Mouse (Mus musculus) olfactory bulb, adult 2 months (tissue): ENCODE measurements around the gene Luzp1.

Experiments
- CTCF ChIP-seq: fragments of 200-500 bp; IDR thresholded peaks from 2 replicates; pipeline ENCODE4 v1.5.1; 2012; ENCODE audit warnings: low read depth, mild to moderate bottlenecking, low read length, moderate library complexity; ENCODE audit not compliant: insufficient read depth
- POLR2A ChIP-seq: fragments of 200-500 bp; IDR thresholded peaks from 2 replicates; pipeline ENCODE4 v1.6.1; 2012; ENCODE audit warnings: mild to moderate bottlenecking, low read depth, low read length, moderate library complexity; ENCODE audit not compliant: insufficient read depth

- TF ChIP-seq POLR2A (no peak), CTCF (no peak; the same call in 1 of the 2 replicates)
Observed at GRCm38 (mm10) chr4:136425000-136425288, 44.6 kb upstream of the Luzp1 start.
